Mouse (Mus musculus) kidney, adult 2 months (tissue): Measurements from ENCODE around the gene Kri1. TPM values are rescaled to one million over a fixed set of nuclear protein-coding genes. Genes with fewer than 3 reads are reported as not detected.
A peak's percentile ranks its signal among the peaks of the same experiment; 100 is the strongest.

ENCODE experiments used
- DNase-seq: peaks from one replicate; pipeline ENCODE4 v3.0.0; 2021
- H3K27ac ChIP-seq: fragments of 200-500 bp; 2 replicates; pipeline ENCODE4 v1.5.1; 2012; ENCODE audit warnings: low read depth, low read length, control low read depth, inconsistent platforms; ENCODE audit not compliant: insufficient read depth
- H3K27me3 ChIP-seq: fragments of 200-500 bp; replicated peaks from 2 replicates; pipeline ENCODE4 v1.6.1; 2012; ENCODE audit warnings: mild to moderate bottlenecking, moderate library complexity, low read length, inconsistent platforms; ENCODE audit not compliant: control insufficient read depth, insufficient read depth
- H3K36me3 ChIP-seq: fragments of 200-500 bp; 2 replicates; pipeline ENCODE4 v1.6.1; 2012; ENCODE audit warnings: mild to moderate bottlenecking, moderate library complexity, low read length, inconsistent platforms; ENCODE audit not compliant: control insufficient read depth, insufficient read depth
- H3K4me1 ChIP-seq: fragments of 200-500 bp; 2 replicates; pipeline ENCODE4 v1.6.1; 2011; ENCODE audit warnings: low read length; ENCODE audit not compliant: control insufficient read depth, insufficient read depth
- H3K4me3 ChIP-seq: fragments of 200-500 bp; 2 replicates; pipeline ENCODE4 v1.5.1; 2011; ENCODE audit warnings: mild to moderate bottlenecking, low read depth, low read length, control low read depth; ENCODE audit not compliant: insufficient read depth
- CTCF ChIP-seq: fragments of 200-500 bp; conservative IDR thresholded peaks from 2 replicates; pipeline ENCODE4 v1.5.1; 2011; ENCODE audit warnings: low read depth, mild to moderate bottlenecking, control low read depth, low read length, moderate library complexity, mixed read lengths; ENCODE audit not compliant: insufficient read depth, insufficient read length
- POLR2A ChIP-seq: fragments of 200-500 bp; IDR thresholded peaks from one replicate; pipeline ENCODE4 v1.6.1; 2011; ENCODE audit warnings: low read depth, low read length, control low read depth
- WGBS: fragments of 180-500 bp; shearing (Covaris S2); methylation state at CpG from one replicate; pipeline ENCODE4 v1.1.7; 2018; 5-methylcytosine and 5-hydroxymethylcytosine counted together
- polyA plus RNA-seq: library from polyadenylated mRNA; depleted of rRNA; stranded (reverse); fragments of >200 nt; gene quantifications from 2 replicates; pipeline ENCODE4 v1.2.3, GENCODE M21; 2012

Gene Kri1
- polyA plus RNA-seq, 1 experiment: 14.2 TPM

- H3K36me3 ChIP-seq: no peaks in the 10 kb centered on the region
- peaks cover 3% of the 10 kb centered on the region; the same call in 1 of the 2 replicates for H3K4me1 ChIP-seq
- peak within 1 kb of the TSS; percentile 54 for H3K27ac ChIP-seq
- peak within 1 kb of the TSS; percentile 77 for H3K4me3 ChIP-seq
- no peaks in the 10 kb centered on the region for H3K27me3 ChIP-seq
- TF ChIP-seq CTCF (no peak), POLR2A (no peak)
- 4% methylated on average over 52 of the region's 52 CpGs for WGBS
- peak; percentile 89 for DNase-seq
Measured at GRCm38 (mm10) chr9:21320619-21321512, 33.1 kb upstream of the Kri1 start, which contains the start of gene Slc44a2. Slc44a2 (plus strand) TSS chr9:21320698.

DNA sequence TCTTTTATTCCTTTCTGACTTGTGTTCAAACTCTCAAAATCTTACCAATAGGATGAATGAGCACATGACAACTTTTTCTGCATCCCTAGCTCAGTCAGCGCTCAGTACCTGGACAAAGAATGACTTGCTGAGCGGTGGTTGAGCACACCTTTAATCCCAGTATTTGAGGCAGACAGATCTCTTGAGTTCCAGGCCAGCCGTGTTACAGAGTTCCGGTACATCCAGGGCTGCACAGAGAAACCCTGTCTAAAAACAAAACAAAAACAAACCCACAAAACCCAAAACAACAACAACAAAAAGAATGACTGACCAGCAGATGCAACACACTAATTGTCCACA is 32.5 kb upstream of the Kri1 start:
- 25% methylated on average over 4 of the region's 4 CpGs for WGBS

GRCm38 (mm10) chr9:21319503-21319902 is 31.7 kb upstream of the Kri1 start:
- no peaks in the 10 kb centered on the region for H3K27me3 ChIP-seq
- H3K4me1 ChIP-seq: peaks cover 3% of the 10 kb centered on the region; the same call in 1 of the 2 replicates
- H3K27ac ChIP-seq: no peak overlapping the region
- no peak overlapping the region for H3K4me3 ChIP-seq
- no peak for TF ChIP-seq CTCF
- no peak for TF ChIP-seq POLR2A
- 99% methylated on average over 4 of the region's 4 CpGs for WGBS
- no peaks in the 10 kb centered on the region for H3K36me3 ChIP-seq
- no peak for DNase-seq

More for the DNA sequence above, 32.5 kb upstream of the Kri1 start:
- Histone ChIP-seq H3K27me3 (no peaks in the 10 kb centered on the region), H3K4me1 (peaks cover 3% of the 10 kb centered on the region; the same call in 1 of the 2 replicates), H3K36me3 (no peaks in the 10 kb centered on the region), H3K4me3 (peak overlapping the region; percentile 77), H3K27ac (no peak overlapping the region)
- DNase-seq: no peak
- no peak for TF ChIP-seq POLR2A
- no peak for TF ChIP-seq CTCF

- no peak overlapping the region for H3K27ac ChIP-seq
- TF ChIP-seq CTCF (no peak), POLR2A (no peak)
- no peaks in the 10 kb centered on the region for H3K36me3 ChIP-seq
Measured at GRCm38 (mm10) chr9:21318792-21319191, 31.0 kb upstream of the Kri1 start.

DNA sequence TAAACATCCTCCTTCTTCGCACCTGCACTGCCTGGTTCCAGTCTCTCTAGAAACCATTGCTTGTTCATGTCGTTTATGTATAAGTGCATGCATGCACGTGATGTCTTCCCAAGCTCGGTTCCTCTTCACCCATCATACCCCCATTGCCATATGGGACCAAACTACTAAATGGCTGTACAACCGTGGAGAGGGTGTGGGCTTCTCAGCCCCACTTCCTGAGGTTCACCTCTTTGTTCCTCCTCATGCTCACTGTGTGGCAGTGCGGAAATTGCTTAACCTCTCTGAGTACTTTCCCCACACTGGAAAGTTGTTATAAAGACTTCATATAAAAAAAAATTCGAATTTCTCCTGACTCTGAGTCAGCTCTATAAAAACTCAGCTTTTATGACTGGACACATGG is 28.9 kb upstream of the Kri1 start:
- Histone ChIP-seq H3K4me1 (peaks cover 3% of the 10 kb centered on the region; the same call in 1 of the 2 replicates), H3K36me3 (no peaks in the 10 kb centered on the region), H3K27me3 (no peaks in the 10 kb centered on the region), H3K4me3 (no peak overlapping the region), H3K27ac (no peak overlapping the region)
- 76% methylated on average over 7 of the region's 7 CpGs for WGBS
- no peak for TF ChIP-seq CTCF
- no peak for TF ChIP-seq POLR2A
- DNase-seq: no peak

More at GRCm38 (mm10) chr9:21318792-21319191, 31.0 kb upstream of the Kri1 start:
- H3K4me1 ChIP-seq: peaks cover 3% of the 10 kb centered on the region; the same call in 1 of the 2 replicates
- H3K27me3 ChIP-seq: no peaks in the 10 kb centered on the region
- no peak overlapping the region for H3K4me3 ChIP-seq
- WGBS: 88% methylated on average over 6 of the region's 6 CpGs
- no peak for DNase-seq

- WGBS: 71% methylated on average over 5 of the region's 5 CpGs
- H3K4me3 ChIP-seq: no peak overlapping the region
- TF ChIP-seq CTCF (no peak), POLR2A (no peak)
- no peaks in the 10 kb centered on the region for H3K27me3 ChIP-seq
- H3K36me3 ChIP-seq: no peaks in the 10 kb centered on the region
- no peak overlapping the region for H3K27ac ChIP-seq
- DNase-seq: no peak
- peaks cover 3% of the 10 kb centered on the region; the same call in 1 of the 2 replicates for H3K4me1 ChIP-seq
Measured at GRCm38 (mm10) chr9:21315421-21315820, 27.7 kb upstream of the Kri1 start.
